ENCODE assay signal across 13 mouse cellular contexts in genomic region chr9:109123266-109123665, GRCm38 (mm10). TPM values are rescaled to one million over a fixed set of nuclear protein-coding genes. Genes with fewer than 3 reads are reported as not detected.
DNase-seq lines count a peak whose midpoint lies in the region; ATAC-seq and TF ChIP-seq lines count a peak whose summit lies in the region.
"Had no signal": no experiment of that assay in that cellular context is flagged by ENCODE, and none has a peak within 500 bp of the region (broad histone marks: within the 10 kb centered on the region; RNA-seq: fewer than 3 reads in every experiment).

No protein-coding gene starts in this region.

- DNase-seq in heart, adult 11 months, result peak; percentile 91
- no peak for DNase-seq in heart, postnatal 25 days (ENCODE audit: low spot score)
- peak; percentile 14 for DNase-seq in lung, adult 2 months
- DNase-seq in lung, adult 18-20 months, result no peak
- DNase-seq in MEL-GATA-1-ER (ENCODE audit: extremely low read depth, low read depth), result peak; percentile 42
- DNase-seq: gastrocnemius, postnatal 14 days had no signal

- TF ChIP-seq CTCF in lung, adult 2 months (IDR thresholded peaks at IDR 0.05; ENCODE audit: insufficient read depth, low read length), result no peak

- TF ChIP-seq POLR2A in lung, adult 2 months (IDR thresholded peaks at IDR 0.05; ENCODE audit: borderline replicate concordance, extremely low read depth, low read depth, low read length), result no peak

- H3K4me1 ChIP-seq in lung, adult 2 months (ENCODE audit: control insufficient read depth, insufficient read depth, low read length), result peaks cover 3% of the 10 kb centered on the region

- intact Hi-C loops in heart, postnatal 25 days (cut with DNase I), result loop anchor here (10.0 kb wide), 2 partner anchors 712 to 742 kb away; partner anchors contain the start of gene Nme6

- no peak overlapping the region for H3K4me3 ChIP-seq in lung, adult 2 months (replicated peaks; ENCODE audit: extremely low read depth, low read depth, low read length)

- 26% methylated on average over 6 of the region's 6 CpGs for WGBS in lung, adult 2 months

- peak; percentile 41 for ATAC-seq in granulocyte monocyte progenitor cell, adult 5-6 weeks (replicated peaks; ENCODE audit: poor library complexity, severe bottlenecking)
- ATAC-seq in cerebellum, adult (ENCODE audit: insufficient number of reproducible peaks, low FRiP score, low TSS enrichment), result no peak

RNA-seq across cellular contexts. Expression of gene Plxnb1, which starts 28.1 kb away (rescaled TPM):
- 10 to 100 TPM; 21.1 to 22.9 TPM for total RNA-seq in heart, postnatal 25 days (2021)
- polyA plus RNA-seq in lung, adult 2 months (2012; rRNA removed), result 54.1 and 61.4 TPM in 2 replicates
- total RNA-seq in granulocyte monocyte progenitor cell, adult 5-6 weeks (2014; fragmentation: Nextera tagmentation), result not detected in 2 replicates
- not detected in 2 replicates for total RNA-seq in granulocyte monocyte progenitor cell, adult 5-6 weeks (2017)

RNA-seq across cellular contexts. Expression of gene Fbxw21, which starts 38.6 kb away (rescaled TPM):
- not detected for total RNA-seq in heart, postnatal 25 days (2021)
- not detected in 2 replicates for polyA plus RNA-seq in lung, adult 2 months (2012; rRNA removed)
- not detected in 2 replicates for total RNA-seq in granulocyte monocyte progenitor cell, adult 5-6 weeks (2014; fragmentation: Nextera tagmentation)
- total RNA-seq in granulocyte monocyte progenitor cell, adult 5-6 weeks (2017), result not detected in 2 replicates
- total RNA-seq: CH12.LX; gastrocnemius, postnatal 14 days; layer of hippocampus, postnatal 36 days; liver, adult 2 months had no signal
- polyA plus RNA-seq: heart, embryonic 16.5 days; kidney, embryonic 14.5 days; liver, adult 2 months had no signal

RNA-seq across cellular contexts. Expression of gene Tma7, which starts 40.9 kb away (rescaled TPM):
- 100 to 1,000 TPM; 243 to 255 TPM for total RNA-seq in heart, postnatal 25 days (2021)
- 13.4 and 19.0 TPM in 2 replicates for polyA plus RNA-seq in lung, adult 2 months (2012; rRNA removed)
- total RNA-seq in granulocyte monocyte progenitor cell, adult 5-6 weeks (2014; fragmentation: Nextera tagmentation), result 391 and 511 TPM in 2 replicates
- total RNA-seq in granulocyte monocyte progenitor cell, adult 5-6 weeks (2017), result 153 and 178 TPM in 2 replicates

RNA-seq across cellular contexts. Expression of gene Ccdc51, which starts 41.0 kb away (rescaled TPM):
- 10 to 100 TPM; 11.5 to 12.2 TPM for total RNA-seq in heart, postnatal 25 days (2021)
- 3.5 and 3.7 TPM in 2 replicates for polyA plus RNA-seq in lung, adult 2 months (2012; rRNA removed)
- total RNA-seq in granulocyte monocyte progenitor cell, adult 5-6 weeks (2014; fragmentation: Nextera tagmentation), result 8.3 and 9.6 TPM in 2 replicates
- total RNA-seq in granulocyte monocyte progenitor cell, adult 5-6 weeks (2017), result 11.6 and 18.0 TPM in 2 replicates

RNA-seq across cellular contexts. Expression of gene Atrip, which starts 49.3 kb away (rescaled TPM):
- total RNA-seq in heart, postnatal 25 days (2021), result 1 to 10 TPM; 6.7 to 7.1 TPM
- 18.8 and 21.9 TPM in 2 replicates for polyA plus RNA-seq in lung, adult 2 months (2012; rRNA removed)
- total RNA-seq in granulocyte monocyte progenitor cell, adult 5-6 weeks (2014; fragmentation: Nextera tagmentation), result 13.5 and 26.7 TPM in 2 replicates
- total RNA-seq in granulocyte monocyte progenitor cell, adult 5-6 weeks (2017), result 22.2 and 30.6 TPM in 2 replicates

Comparison
In these comparisons a context has a peak if more than half of its experiments do, and no peak if none do; other contexts are left out.
1. DNase-seq: peak in heart, adult 11 months (single experiment), lung, adult 2 months (single experiment) and MEL-GATA-1-ER (single experiment); none in heart, postnatal 25 days (single experiment) and lung, adult 18-20 months (0 of 2).
2. RNA of gene Plxnb1, which starts 28.1 kb away (total RNA-seq): 21.1 to 22.9 TPM in heart, postnatal 25 days; not detected in granulocyte monocyte progenitor cell, adult 5-6 weeks; every median in the first group is over 10 times any median in the second.